Mouse (Mus musculus) CH12.LX (cell line): ENCODE measurements around the gene Rims3. TPM values are rescaled to one million over a fixed set of nuclear protein-coding genes. Genes with fewer than 3 reads are reported as not detected.

Experiments used
- DNase-seq: peaks from one replicate; pipeline ENCODE4 v3.0.0-alpha.2; 2013; ENCODE audit errors: extremely low read depth
- H3K27ac ChIP-seq: 2 replicates; pipeline ENCODE4 v1.5.1; 2012; ENCODE audit warnings: low read depth, mild to moderate bottlenecking, control low read depth, moderate library complexity; ENCODE audit not compliant: insufficient read depth
- H3K27me3 ChIP-seq: replicated peaks from 2 replicates; pipeline ENCODE3; 2012; ENCODE audit warnings: inconsistent platforms
- H3K36me3 ChIP-seq, 2 experiments: replicated peaks in 1 of 2; 2 replicates each; pipeline versions ENCODE3 to v1.6.1; 2012; ENCODE audit warnings: inconsistent platforms in 1 of 2, low read length in 1 of 2, mild to moderate bottlenecking in 1 of 2, mixed read lengths in 1 of 2, moderate library complexity in 1 of 2; ENCODE audit not compliant: control insufficient read depth in 1 of 2, insufficient read depth in 1 of 2
- H3K4me1 ChIP-seq, 2 experiments: 2 replicates each; pipeline ENCODE4 v1.6.1; 2012; ENCODE audit warnings: inconsistent platforms in 1 of 2, moderate library complexity in 1 of 2; ENCODE audit not compliant: insufficient read depth in 2 of 2, control insufficient read depth in 1 of 2
- H3K4me2 ChIP-seq: 2 replicates; pipeline ENCODE4 v1.6.1; 2012; ENCODE audit warnings: low read depth, mild to moderate bottlenecking, control low read depth; ENCODE audit not compliant: poor library complexity, insufficient read depth, severe bottlenecking
- H3K4me3 ChIP-seq, 3 experiments: fragments of 150-350 bp in 1 of 3; sonication (generic) in 1 of 3; replicated peaks in 1 of 3; 2 replicates each; pipeline versions ENCODE3 to v1.5.1; 2011 to 2012; ENCODE audit warnings: low read depth in 2 of 3, low read length in 2 of 3, mild to moderate bottlenecking in 2 of 3, moderate library complexity in 2 of 3, control low read depth in 1 of 3, improper control_type of control experiment in 1 of 3, inconsistent platforms in 1 of 3, mixed read lengths in 1 of 3; ENCODE audit not compliant: poor library complexity in 1 of 3
- H3K79me2 ChIP-seq: replicated peaks from 2 replicates; pipeline ENCODE4 v1.6.1; 2012; ENCODE audit warnings: mild to moderate bottlenecking, moderate library complexity; ENCODE audit not compliant: control insufficient read depth, poor library complexity, insufficient read depth, severe bottlenecking; ENCODE audit errors: extremely low read depth
- H3K9ac ChIP-seq: 2 replicates; pipeline ENCODE4 v1.6.1; 2012; ENCODE audit warnings: low read depth, mild to moderate bottlenecking, control low read depth, moderate library complexity; ENCODE audit not compliant: insufficient read depth
- H3K9me3 ChIP-seq: replicated peaks from 2 replicates; pipeline ENCODE3; 2012; ENCODE audit warnings: low read length, inconsistent platforms, mixed read lengths
- E2F4 ChIP-seq: IDR thresholded peaks from 2 replicates; pipeline ENCODE4 v1.6.1; 2011; ENCODE audit warnings: low read depth, low read length, improper control_type of control experiment; ENCODE audit not compliant: insufficient replicate concordance
- GABPA ChIP-seq: IDR thresholded peaks from 2 replicates; pipeline ENCODE4 v1.6.1; 2012; ENCODE audit warnings: low read depth, low read length, improper control_type of control experiment, inconsistent platforms; ENCODE audit not compliant: insufficient replicate concordance
- JUN ChIP-seq: IDR thresholded peaks from 2 replicates; pipeline ENCODE4 v1.6.1; 2011; ENCODE audit warnings: low read depth, mild to moderate bottlenecking, low read length, improper control_type of control experiment, moderate library complexity; ENCODE audit not compliant: insufficient read depth
- JUND ChIP-seq: conservative IDR thresholded peaks from 2 replicates; pipeline ENCODE4 v1.6.1; 2011; ENCODE audit warnings: low read depth, low read length, improper control_type of control experiment
- KAT2A ChIP-seq: IDR thresholded peaks from 2 replicates; pipeline ENCODE4 v1.6.1; 2012; ENCODE audit warnings: low read length, improper control_type of control experiment, inconsistent platforms; ENCODE audit not compliant: insufficient replicate concordance
- MAX ChIP-seq: IDR thresholded peaks from 2 replicates; pipeline ENCODE4 v1.6.1; 2011; ENCODE audit warnings: low read length, improper control_type of control experiment
- MXI1 ChIP-seq: IDR thresholded peaks from 2 replicates; pipeline ENCODE4 v1.6.1; 2011; ENCODE audit warnings: mild to moderate bottlenecking, low read depth, low read length, improper control_type of control experiment
- MYC ChIP-seq: IDR thresholded peaks from 2 replicates; pipeline ENCODE4 v1.6.1; 2011; ENCODE audit warnings: low read depth, mild to moderate bottlenecking, improper control_type of control experiment, low read length
- NELFE ChIP-seq: IDR thresholded peaks from 2 replicates; pipeline ENCODE4 v1.6.1; 2011; ENCODE audit warnings: low read depth, low read length, improper control_type of control experiment
- PAX5 ChIP-seq: IDR thresholded peaks from 2 replicates; pipeline ENCODE4 v1.6.1; 2012; ENCODE audit warnings: low read length, inconsistent platforms, mixed read lengths
- POLR2A ChIP-seq: IDR thresholded peaks from 2 replicates; pipeline ENCODE4 v1.6.1; 2011; ENCODE audit warnings: low read depth, mild to moderate bottlenecking, improper control_type of control experiment, low read length
- RCOR1 ChIP-seq: conservative IDR thresholded peaks from 2 replicates; pipeline ENCODE4 v1.6.1; 2012; ENCODE audit warnings: low read depth, mild to moderate bottlenecking, inconsistent platforms, low read length, improper control_type of control experiment
- SMC3 ChIP-seq: IDR thresholded peaks from 2 replicates; pipeline ENCODE4 v1.6.1; 2011; ENCODE audit warnings: low read depth, low read length, improper control_type of control experiment
- TBP ChIP-seq: conservative IDR thresholded peaks from 2 replicates; pipeline ENCODE4 v1.6.1; 2011; ENCODE audit warnings: low read depth, low read length, improper control_type of control experiment
- TCF12 ChIP-seq: IDR thresholded peaks from 2 replicates; pipeline ENCODE4 v1.6.1; 2014; ENCODE audit warnings: low read depth, mild to moderate bottlenecking, inconsistent platforms, low read length, improper control_type of control experiment
- UBTF ChIP-seq: IDR thresholded peaks from 2 replicates; pipeline ENCODE4 v1.6.1; 2012; ENCODE audit warnings: low read depth, mild to moderate bottlenecking, inconsistent platforms, low read length, improper control_type of control experiment, moderate library complexity
- USF1 ChIP-seq: IDR thresholded peaks from 2 replicates; pipeline ENCODE4 v1.6.1; 2014; ENCODE audit warnings: low read depth, mild to moderate bottlenecking, inconsistent platforms, low read length, improper control_type of control experiment
- dilution Hi-C: fragments of 300-500 bp; cut with MboI; formaldehyde crosslinking; loops from 2 replicates; pipeline ENCODE4 v1.14.3; 2020; ENCODE audit warnings: low sequenced_read_pairs; ENCODE audit not compliant: extremely low pct_unique_long_range_greater_than_20kb, extremely low pct_ligation_motif_present
- in situ Hi-C: fragments of 300-500 bp; cut with MboI; formaldehyde crosslinking; loops from 3 replicates; pipeline ENCODE4 v1.14.3; 2019; ENCODE audit warnings: low sequenced_read_pairs, low pct_ligation_motif_present, low pct_unique_long_range_greater_than_20kb, mixed read lengths
- polyA plus RNA-seq: library from polyadenylated mRNA; unstranded; fragments of >175 nt; gene quantifications from 2 replicates; pipeline ENCODE4 v1.2.1, GENCODE M21; 2012; ENCODE audit warnings: low read depth; ENCODE audit not compliant: insufficient read length
- total RNA-seq, 2 experiments: library from RNA; depleted of rRNA; stranded (reverse); fragments of 300-350 nt in 1 of 2; fragments of >200 nt in 1 of 2; gene quantifications; 2 replicates each; pipeline ENCODE4 v1.2.3; 2012 to 2014

The Rims3 gene
- total and polyA plus RNA-seq, 3 experiments: 0.05 to 0.17 (median 0.13) TPM

DNA sequence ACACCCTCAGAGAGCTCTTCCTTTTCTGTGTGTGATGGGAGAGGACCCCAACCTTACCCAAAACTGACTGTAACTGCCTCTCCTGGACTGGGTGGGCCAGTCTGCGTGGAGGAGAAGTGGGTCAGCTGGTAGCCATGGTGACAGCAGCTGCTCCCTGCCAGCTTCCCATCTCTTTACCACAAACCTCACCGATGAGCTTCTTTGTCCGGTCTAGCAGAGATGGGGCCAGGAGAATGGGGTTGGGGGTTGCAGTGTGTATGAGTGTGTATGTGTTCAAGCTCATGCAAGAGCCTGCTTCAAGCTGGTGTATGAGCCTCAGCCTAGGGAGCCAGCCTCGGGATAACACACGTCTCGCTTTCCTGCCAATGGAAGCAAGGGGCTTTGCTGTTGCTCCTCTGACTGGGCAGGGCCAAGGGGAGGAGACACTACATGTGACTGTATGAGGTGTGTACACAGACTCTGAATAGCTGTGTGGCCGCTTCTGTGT is 15.7 kb downstream of the Rims3 start:
- H3K27ac ChIP-seq: no peak overlapping the region
- peaks cover 67% of the 10 kb centered on the region for H3K27me3 ChIP-seq

DNA sequence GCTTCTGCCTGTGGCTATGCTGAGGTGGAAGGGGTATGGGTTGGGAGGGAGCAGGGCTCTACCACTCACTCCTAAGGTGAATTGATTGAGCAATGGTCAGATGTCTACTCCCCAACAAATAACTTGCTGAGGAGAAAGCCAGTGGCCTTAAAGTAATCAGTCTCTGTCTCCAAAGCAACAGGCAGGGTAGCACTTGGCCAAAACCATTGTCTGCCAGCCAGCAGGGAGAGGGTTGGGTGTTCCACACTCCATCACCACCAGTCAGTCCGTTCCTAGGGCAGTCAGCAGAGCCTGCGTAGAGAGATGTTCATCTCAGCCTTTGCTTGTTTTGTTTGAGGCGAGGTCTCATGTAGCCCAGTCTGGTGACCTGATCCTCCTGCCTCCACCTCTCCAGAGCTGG is 21.3 kb downstream of the Rims3 start:
- no peaks in the 10 kb centered on the region for H3K36me3 ChIP-seq
- H3K9me3 ChIP-seq: no peaks in the 10 kb centered on the region
- H3K4me2 ChIP-seq: no peak overlapping the region
- no peak overlapping the region for H3K4me3 ChIP-seq
- peaks cover 15 to 25% of the 10 kb centered on the region in 2 experiments for H3K4me1 ChIP-seq
- DNase-seq: no peak
- H3K27ac ChIP-seq: no peak overlapping the region
- TF ChIP-seq MYC: no peak
- TF ChIP-seq JUN: no peak
- in situ Hi-C loops: no loop called here
- dilution Hi-C loops: no loop called here
- H3K27me3 ChIP-seq: peaks cover 20% of the 10 kb centered on the region
- no peak overlapping the region for H3K9ac ChIP-seq
- H3K79me2 ChIP-seq: no peaks in the 10 kb centered on the region

More for the DNA sequence above, 15.7 kb downstream of the Rims3 start:
- H3K4me2 ChIP-seq: no peak overlapping the region
- H3K9ac ChIP-seq: no peak overlapping the region
- DNase-seq: no peak
- no peaks in the 10 kb centered on the region for H3K36me3 ChIP-seq
- H3K79me2 ChIP-seq: no peaks in the 10 kb centered on the region
- no peak overlapping the region for H3K4me3 ChIP-seq
- TF ChIP-seq KAT2A (no peak), SMC3 (no peak), TCF12 (no peak), RCOR1 (no peak), GABPA (no peak), MXI1 (no peak), USF1 (no peak), MAX (no peak), UBTF (no peak), PAX5 (no peak), JUND (no peak), POLR2A (no peak), E2F4 (no peak), NELFE (no peak), TBP (no peak)
- no peaks in the 10 kb centered on the region for H3K4me1 ChIP-seq
- dilution Hi-C loops: no loop called here
- in situ Hi-C loops: loop anchor here (25.0 kb wide), 1 partner anchor 283 kb away; the partner anchor contains the start of gene Gm8439
- no peaks in the 10 kb centered on the region for H3K9me3 ChIP-seq
